Mouse (Mus musculus) heart, adult 2 months (tissue): ENCODE measurements around the gene Pcdh11x. TPM values are rescaled to one million over a fixed set of nuclear protein-coding genes. Genes with fewer than 3 reads are reported as not detected.
"Not testable (repeated sequence)": the region's sequence is repeated elsewhere in the genome, so short reads cannot be mapped to it uniquely, and the experiment has no call there.

Experiments used
- DNase-seq, 2 experiments: peaks; one replicate each; pipeline ENCODE4 v3.0.0; 2021
- H3K27ac ChIP-seq: fragments of 200-600 bp; 2 replicates; pipeline ENCODE4 v1.8.1; 2022
- H3K27me3 ChIP-seq: fragments of 200-500 bp; 2 replicates; pipeline ENCODE4 v1.6.1; 2012; ENCODE audit warnings: mild to moderate bottlenecking, low read length, inconsistent platforms, mixed read lengths; ENCODE audit not compliant: control insufficient read depth, insufficient read depth
- H3K36me3 ChIP-seq: fragments of 200-500 bp; 2 replicates; pipeline ENCODE4 v1.6.1; 2012; ENCODE audit warnings: low read length, inconsistent platforms; ENCODE audit not compliant: control insufficient read depth, insufficient read depth
- H3K4me1 ChIP-seq: fragments of 200-500 bp; 2 replicates; pipeline ENCODE4 v1.6.1; 2011; ENCODE audit warnings: low read length; ENCODE audit not compliant: control insufficient read depth, insufficient read depth
- H3K4me3 ChIP-seq: fragments of 200-600 bp; 2 replicates; pipeline ENCODE4 v1.8.1; 2022
- H3K79me2 ChIP-seq: fragments of 200-500 bp; replicated peaks from 2 replicates; pipeline ENCODE4 v1.6.1; 2012; ENCODE audit warnings: mild to moderate bottlenecking, inconsistent platforms, low read length, moderate library complexity, mixed read lengths; ENCODE audit not compliant: control insufficient read depth, insufficient read depth
- H3K9ac ChIP-seq: fragments of 200-500 bp; 2 replicates; pipeline ENCODE4 v1.6.1; 2012; ENCODE audit warnings: low read depth, mild to moderate bottlenecking, control low read depth, inconsistent platforms, low read length, mixed read lengths
- CTCF ChIP-seq: fragments of 200-600 bp; IDR thresholded peaks from 2 replicates; pipeline ENCODE4 v1.8.1; 2022; ENCODE audit warnings: antibody characterized with exemption, mild to moderate bottlenecking, moderate library complexity
- EP300 ChIP-seq: fragments of 200-500 bp; IDR thresholded peaks from 2 replicates; pipeline ENCODE4 v1.6.1; 2011; ENCODE audit warnings: low read depth, low read length, control low read depth; ENCODE audit not compliant: insufficient read depth
- POLR2A ChIP-seq: fragments of 200-500 bp; IDR thresholded peaks from 2 replicates; pipeline ENCODE4 v1.6.1; 2011; ENCODE audit warnings: mild to moderate bottlenecking, low read depth, low read length, control low read depth; ENCODE audit not compliant: insufficient read depth
- WGBS: fragments of 180-500 bp; shearing (Covaris S2); methylation state at CpG from one replicate; pipeline ENCODE4 v1.1.7; 2018; 5-methylcytosine and 5-hydroxymethylcytosine counted together
- intact Hi-C: fragments of 180-260 bp; cut with DNase I; formaldehyde crosslinking; loops from one replicate; pipeline ENCODE4 v1.15.1; 2025
- polyA plus RNA-seq: library from polyadenylated mRNA; depleted of rRNA; stranded (reverse); fragments of >200 nt; gene quantifications from 2 replicates; pipeline ENCODE4 v1.2.3, GENCODE M21; 2012; rRNA removed
- total RNA-seq, 2 experiments: library from RNA; stranded (reverse); gene quantifications; 2 replicates each; pipeline ENCODE4 v1.2.3; 2021

Gene Pcdh11x
- total and polyA plus RNA-seq, 3 experiments: 0.08 to 0.10 TPM; not detected in 1

DNA sequence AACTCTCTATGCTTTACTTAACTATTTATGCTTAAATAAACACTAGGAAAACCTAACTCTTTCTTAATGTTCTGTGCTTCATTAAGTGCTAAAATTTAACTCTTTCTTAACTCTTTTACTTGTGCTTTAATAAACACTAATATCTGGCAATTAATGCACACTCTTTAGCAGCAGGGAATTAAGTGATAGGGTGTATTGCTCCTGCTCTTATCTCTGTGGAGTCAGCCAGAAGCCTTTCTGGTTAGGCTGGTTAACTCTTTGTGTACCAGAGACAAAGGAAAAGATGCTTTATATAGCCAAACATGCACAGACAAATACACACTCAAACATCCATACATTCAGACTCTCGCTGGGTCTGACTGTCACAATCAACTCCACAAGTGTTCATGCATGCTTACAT lies 309.2 kb downstream of the Pcdh11x start:
- no peaks in the 10 kb centered on the region for H3K4me1 ChIP-seq
- H3K79me2 ChIP-seq: no peaks in the 10 kb centered on the region
- H3K36me3 ChIP-seq: no peaks in the 10 kb centered on the region
- DNase-seq: no peak
- WGBS: 71% methylated on average over 1 of the region's 1 CpGs
- intact Hi-C loops: no loop called here
- no peak overlapping the region for H3K9ac ChIP-seq
- no peak overlapping the region for H3K4me3 ChIP-seq
- H3K27ac ChIP-seq: no peak overlapping the region
- no peaks in the 10 kb centered on the region for H3K27me3 ChIP-seq
- TF ChIP-seq EP300 (no peak), CTCF (no peak), POLR2A (no peak)

DNA sequence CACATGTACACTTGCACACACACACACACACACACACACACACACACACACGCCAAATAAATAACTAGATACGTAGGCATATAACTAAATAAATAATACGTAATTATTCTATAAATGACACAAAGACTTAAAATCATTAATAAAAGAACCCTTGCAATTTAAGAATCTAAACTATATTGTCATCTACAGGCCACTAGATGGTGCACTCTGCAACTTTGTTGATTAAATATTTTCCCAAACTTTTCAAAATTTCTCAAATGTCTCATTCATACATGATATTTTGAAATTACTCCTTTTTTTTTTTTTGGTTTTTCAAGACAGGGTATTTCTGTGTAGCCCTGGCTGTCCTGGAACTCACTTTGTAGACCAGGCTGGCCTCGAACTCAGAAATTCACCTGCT lies 328.4 kb downstream of the Pcdh11x start:
- intact Hi-C loops: no loop called here
- 56% methylated on average over 4 of the region's 4 CpGs for WGBS

GRCm38 (mm10) chrX:120670236-120670635 lies 380.2 kb downstream of the Pcdh11x start:
- H3K27me3 ChIP-seq, intact Hi-C loops, H3K36me3 ChIP-seq, H3K4me3 ChIP-seq, H3K27ac ChIP-seq, DNase-seq, H3K9ac ChIP-seq, H3K79me2 ChIP-seq, H3K4me1 ChIP-seq: not testable (repeated sequence)
- WGBS: 83% methylated on average over 1 of the region's 1 CpGs

More for the DNA sequence above, 328.4 kb downstream of the Pcdh11x start:
- Histone ChIP-seq H3K36me3 (no peaks in the 10 kb centered on the region), H3K27ac (no peak overlapping the region), H3K27me3 (no peaks in the 10 kb centered on the region), H3K9ac (no peak overlapping the region), H3K4me3 (no peak overlapping the region), H3K79me2 (no peaks in the 10 kb centered on the region), H3K4me1 (no peaks in the 10 kb centered on the region)
- TF ChIP-seq EP300 (no peak), CTCF (no peak), POLR2A (no peak)
- no peak for DNase-seq

DNA sequence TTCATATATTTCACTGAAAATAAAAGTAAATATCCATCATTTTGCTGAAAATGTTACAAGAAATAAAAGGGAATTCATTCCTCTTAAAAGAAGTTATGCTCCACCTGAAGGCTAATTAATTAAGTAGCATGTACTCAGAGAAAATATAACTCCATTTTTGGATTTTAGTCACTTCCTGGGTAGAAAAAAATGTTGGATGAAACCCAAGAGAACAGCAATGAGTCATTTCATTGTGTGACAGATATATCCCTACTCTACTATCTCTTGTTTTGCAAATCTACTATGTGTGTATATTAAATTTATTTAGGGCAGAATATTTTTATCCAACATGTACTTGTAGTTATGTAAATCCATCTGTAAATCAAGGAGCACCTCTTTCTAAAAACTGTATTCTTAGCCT lies 444.1 kb downstream of the Pcdh11x start:
- intact Hi-C loops: no loop called here
- Histone ChIP-seq H3K4me1 (no peaks in the 10 kb centered on the region), H3K27me3 (no peaks in the 10 kb centered on the region), H3K4me3 (no peak overlapping the region), H3K9ac (no peak overlapping the region), H3K79me2 (no peaks in the 10 kb centered on the region), H3K27ac (no peak overlapping the region), H3K36me3 (no peaks in the 10 kb centered on the region)
- no peak for DNase-seq
- TF ChIP-seq CTCF: no peak
- TF ChIP-seq EP300: no peak
- TF ChIP-seq POLR2A: no peak

GRCm38 (mm10) chrX:120735792-120736191 lies 445.7 kb downstream of the Pcdh11x start:
- no peaks in the 10 kb centered on the region for H3K27me3 ChIP-seq
- no peak overlapping the region for H3K4me3 ChIP-seq
- H3K9ac ChIP-seq: no peak overlapping the region
- intact Hi-C loops: no loop called here
- 13% methylated on average over 1 of the region's 1 CpGs for WGBS
- no peaks in the 10 kb centered on the region for H3K36me3 ChIP-seq
- DNase-seq: no peak
- H3K4me1 ChIP-seq: no peaks in the 10 kb centered on the region
- no peak overlapping the region for H3K27ac ChIP-seq
- no peaks in the 10 kb centered on the region for H3K79me2 ChIP-seq
- TF ChIP-seq CTCF (no peak), POLR2A (no peak), EP300 (no peak)

- Histone ChIP-seq H3K4me3 (no peak overlapping the region), H3K9ac (no peak overlapping the region), H3K36me3 (no peaks in the 10 kb centered on the region), H3K27ac (no peak overlapping the region), H3K79me2 (no peaks in the 10 kb centered on the region), H3K4me1 (no peaks in the 10 kb centered on the region), H3K27me3 (no peaks in the 10 kb centered on the region)
- TF ChIP-seq EP300 (no peak), CTCF (no peak), POLR2A (no peak)
- WGBS: 82% methylated on average over 3 of the region's 3 CpGs
- no peak for DNase-seq
- intact Hi-C loops: no loop called here
Measured at GRCm38 (mm10) chrX:120944556-120944955, 654.5 kb downstream of the Pcdh11x start.

Other genes with a start within 250 kb of the Pcdh11x start
- not detected for gene H2afb3, start 22.8 kb downstream of the Pcdh11x start, total RNA-seq
- not detected in 2 replicates for gene H2afb3, start 22.8 kb downstream of the Pcdh11x start, polyA plus RNA-seq